Mouse (Mus musculus) bone marrow macrophage, adult 2 months (primary cell): ENCODE measurements around the gene Ube2i.

Source experiments
- CTCF ChIP-seq: IDR thresholded peaks from 2 replicates; pipeline ENCODE4 v1.5.1; 2012; ENCODE audit warnings: low read depth, mild to moderate bottlenecking, low read length, moderate library complexity
- POLR2A ChIP-seq: IDR thresholded peaks from 2 replicates; pipeline ENCODE4 v1.6.1; 2012; ENCODE audit warnings: mild to moderate bottlenecking, low read depth, low read length, borderline replicate concordance

DNA sequence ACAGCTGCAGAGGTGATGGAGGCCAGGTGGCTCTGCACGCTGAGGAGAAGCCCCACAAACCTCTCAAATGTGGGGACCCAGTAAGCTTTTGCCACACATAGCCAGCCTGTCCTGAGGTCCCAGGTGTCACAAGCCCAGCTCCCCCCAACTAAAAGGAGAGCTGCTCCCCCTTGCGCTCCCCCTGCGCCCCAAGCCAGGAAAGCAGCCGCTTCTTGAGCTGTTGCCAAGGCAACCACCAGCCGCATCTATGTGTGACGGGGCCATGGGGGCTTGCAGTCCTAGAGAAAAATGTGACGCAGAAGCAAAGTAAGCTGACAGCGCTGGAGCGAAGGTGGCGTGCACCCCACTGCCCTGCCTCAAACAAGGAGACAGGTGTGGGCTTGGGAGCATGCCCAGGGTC lies 20.7 kb downstream of the Ube2i start:
- no peak for TF ChIP-seq POLR2A
- TF ChIP-seq CTCF, result no peak
